Mouse (Mus musculus): ENCODE data around the gene Scg3. TPM values are rescaled to one million over a fixed set of nuclear protein-coding genes. Genes with fewer than 3 reads are reported as not detected.
"Not testable (repeated sequence)": the region's sequence is repeated elsewhere in the genome, so short reads cannot be mapped to it uniquely, and the experiment has no call there.

The Scg3 gene
- polyA plus RNA-seq, 1 experiment from 2014 or later, result 3.2 TPM

GRCm38 (mm10) chr9:75660917-75661316 lies 22.9 kb downstream of the Scg3 start:
- H3K27ac ChIP-seq, result no peak overlapping the region
- no peaks in the 10 kb centered on the region for H3K9me3 ChIP-seq (replicated peaks)
- no peak overlapping the region for H3K9ac ChIP-seq
- H3K27me3 ChIP-seq, result no peaks in the 10 kb centered on the region
- H3K36me3 ChIP-seq, result no peaks in the 10 kb centered on the region
- no peaks in the 10 kb centered on the region for H3K4me1 ChIP-seq
- no peak overlapping the region for H3K4me2 ChIP-seq
- 91% methylated on average over 8 of the region's 8 CpGs for WGBS
- H3K4me3 ChIP-seq (replicated peaks), result no peak overlapping the region
- ATAC-seq (replicated peaks; ENCODE audit: low FRiP score), result no peak

- not testable (repeated sequence) for H3K9ac ChIP-seq; H3K36me3 ChIP-seq; ATAC-seq (replicated peaks; ENCODE audit: low FRiP score); H3K9me3 ChIP-seq (replicated peaks); H3K4me1 ChIP-seq; H3K4me2 ChIP-seq; H3K27ac ChIP-seq; H3K27me3 ChIP-seq; H3K4me3 ChIP-seq (replicated peaks)
- WGBS, result 84% methylated on average over 3 of the region's 3 CpGs
Measured at GRCm38 (mm10) chr9:75656456-75656855, 27.4 kb downstream of the Scg3 start.

- H3K9me3 ChIP-seq (replicated peaks), result no peaks in the 10 kb centered on the region
- 0 out of 2 replicates have a peak overlapping the region, but pooled peaks have one; percentile 54 for H3K27ac ChIP-seq
- no peaks in the 10 kb centered on the region for H3K36me3 ChIP-seq
- peak; percentile 22; the same call in 1 of the 2 replicates for ATAC-seq (replicated peaks; ENCODE audit: low FRiP score)
- H3K4me1 ChIP-seq, result peaks cover 6% of the 10 kb centered on the region; the same call in 1 of the 2 replicates
- no peak overlapping the region for H3K4me2 ChIP-seq
- H3K27me3 ChIP-seq, result no peaks in the 10 kb centered on the region
- H3K9ac ChIP-seq, result no peak overlapping the region
- H3K4me3 ChIP-seq (replicated peaks), result no peak overlapping the region
- 38% methylated on average over 12 of the region's 12 CpGs for WGBS
Measured at GRCm38 (mm10) chr9:75653981-75654911, 29.6 kb downstream of the Scg3 start.

GRCm38 (mm10) chr9:75645405-75645804 lies 38.5 kb downstream of the Scg3 start:
- Histone ChIP-seq H3K9me3 (replicated peaks) (no peaks in the 10 kb centered on the region), H3K36me3 (0 out of 2 replicates have a peak, but pooled peaks cover 3% of the 10 kb centered on the region), H3K27ac (no peak overlapping the region), H3K4me3 (replicated peaks) (no peak overlapping the region), H3K4me2 (no peak overlapping the region), H3K4me1 (no peaks in the 10 kb centered on the region), H3K27me3 (no peaks in the 10 kb centered on the region), H3K9ac (no peak overlapping the region)
- WGBS, result 20% methylated on average over 3 of the region's 3 CpGs
- no peak; the same call in 1 of the 2 replicates for ATAC-seq (replicated peaks; ENCODE audit: low FRiP score)

- no peak overlapping the region for H3K4me3 ChIP-seq (replicated peaks)
- peaks cover 5% of the 10 kb centered on the region; the same call in 1 of the 2 replicates for H3K4me1 ChIP-seq
- no peak overlapping the region for H3K4me2 ChIP-seq
- no peaks in the 10 kb centered on the region for H3K9me3 ChIP-seq (replicated peaks)
- no peaks in the 10 kb centered on the region for H3K27me3 ChIP-seq
- H3K36me3 ChIP-seq, result 0 out of 2 replicates have a peak, but pooled peaks cover 7% of the 10 kb centered on the region
- no peak overlapping the region for H3K9ac ChIP-seq
- 85% methylated on average over 4 of the region's 4 CpGs for WGBS
- ATAC-seq (replicated peaks; ENCODE audit: low FRiP score), result no peak
- H3K27ac ChIP-seq, result no peak overlapping the region
Measured at GRCm38 (mm10) chr9:75634226-75634625, 49.6 kb downstream of the Scg3 start.

- no peak for ATAC-seq (replicated peaks; ENCODE audit: low FRiP score)
- Histone ChIP-seq H3K27ac (no peak overlapping the region), H3K27me3 (no peaks in the 10 kb centered on the region), H3K4me2 (no peak overlapping the region), H3K9ac (no peak overlapping the region), H3K36me3 (0 out of 2 replicates have a peak, but pooled peaks cover 7% of the 10 kb centered on the region), H3K9me3 (replicated peaks) (no peaks in the 10 kb centered on the region), H3K4me1 (peaks cover 5% of the 10 kb centered on the region; the same call in 1 of the 2 replicates), H3K4me3 (replicated peaks) (no peak overlapping the region)
- 76% methylated on average over 8 of the region's 8 CpGs for WGBS
Measured at GRCm38 (mm10) chr9:75633603-75634002, 50.3 kb downstream of the Scg3 start.

- Histone ChIP-seq H3K36me3 (0 out of 2 replicates have a peak, but pooled peaks cover 7% of the 10 kb centered on the region), H3K4me2 (no peak overlapping the region), H3K9me3 (replicated peaks) (no peaks in the 10 kb centered on the region), H3K4me3 (replicated peaks) (no peak overlapping the region), H3K27ac (no peak overlapping the region), H3K4me1 (peaks cover 5% of the 10 kb centered on the region; the same call in 1 of the 2 replicates), H3K27me3 (no peaks in the 10 kb centered on the region), H3K9ac (no peak overlapping the region)
- ATAC-seq (replicated peaks; ENCODE audit: low FRiP score), result 0 out of 2 replicates have a peak, but pooled peaks have one; percentile 54
- 65% methylated on average over 1 of the region's 1 CpGs for WGBS
Measured at GRCm38 (mm10) chr9:75632902-75633301, 51.0 kb downstream of the Scg3 start.

- no peaks in the 10 kb centered on the region for H3K9me3 ChIP-seq (replicated peaks)
- WGBS, result 51% methylated on average over 10 of the region's 10 CpGs
- no peaks in the 10 kb centered on the region for H3K27me3 ChIP-seq
- H3K27ac ChIP-seq, result no peak overlapping the region
- H3K36me3 ChIP-seq, result 0 out of 2 replicates have a peak, but pooled peaks cover 6% of the 10 kb centered on the region
- H3K4me1 ChIP-seq, result peaks cover 5% of the 10 kb centered on the region; the same call in 1 of the 2 replicates
- no peak overlapping the region for H3K4me3 ChIP-seq (replicated peaks)
- ATAC-seq (replicated peaks; ENCODE audit: low FRiP score), result no peak
- H3K4me2 ChIP-seq, result no peak overlapping the region
- no peak overlapping the region for H3K9ac ChIP-seq
Measured at GRCm38 (mm10) chr9:75632111-75632510, 51.7 kb downstream of the Scg3 start.

GRCm38 (mm10) chr9:75630823-75631454 lies 52.9 kb downstream of the Scg3 start:
- H3K27me3 ChIP-seq, result no peaks in the 10 kb centered on the region
- H3K27ac ChIP-seq, result no peak overlapping the region
- H3K4me1 ChIP-seq, result peaks cover 9% of the 10 kb centered on the region; the same call in 1 of the 2 replicates
- H3K36me3 ChIP-seq, result 0 out of 2 replicates have a peak, but pooled peaks cover 1% of the 10 kb centered on the region
- no peaks in the 10 kb centered on the region for H3K9me3 ChIP-seq (replicated peaks)
- WGBS, result 80% methylated on average over 8 of the region's 8 CpGs
- no peak for ATAC-seq (replicated peaks; ENCODE audit: low FRiP score)
- H3K4me3 ChIP-seq (replicated peaks), result no peak overlapping the region
- H3K4me2 ChIP-seq, result no peak overlapping the region
- H3K9ac ChIP-seq, result no peak overlapping the region

- peak; percentile 3; the same call in 1 of the 2 replicates for ATAC-seq (replicated peaks; ENCODE audit: low FRiP score)
- under 1% methylated on average over 14 of the region's 14 CpGs for WGBS
Measured at GRCm38 (mm10) chr9:75626308-75626604, 57.6 kb downstream of the Scg3 start.

GRCm38 (mm10) chr9:75625556-75626307 lies 58.1 kb downstream of the Scg3 start, which contains the start of gene Lysmd2:
Lysmd2 (plus strand) TSS chr9:75625741.
- H3K4me1 ChIP-seq, result peaks cover 9% of the 10 kb centered on the region; the same call in 1 of the 2 replicates
- peak within 1 kb of the TSS; percentile 80 for H3K9ac ChIP-seq
- H3K27ac ChIP-seq, result peak within 1 kb of the TSS; percentile 83
- peak; percentile 93 for ATAC-seq (replicated peaks; ENCODE audit: low FRiP score)
- H3K4me2 ChIP-seq, result peak within 1 kb of the TSS; percentile 81
- 0 out of 2 replicates have a peak, but pooled peaks cover 5% of the 10 kb centered on the region for H3K27me3 ChIP-seq
- H3K9me3 ChIP-seq (replicated peaks), result no peaks in the 10 kb centered on the region
- H3K4me3 ChIP-seq (replicated peaks), result peak within 1 kb of the TSS; percentile 68
- under 1% methylated on average over 83 of the region's 94 CpGs for WGBS
- H3K36me3 ChIP-seq, result no peaks in the 10 kb centered on the region

More at GRCm38 (mm10) chr9:75626308-75626604, 57.6 kb downstream of the Scg3 start:
- peak overlapping the region; percentile 83 for H3K27ac ChIP-seq
- H3K4me2 ChIP-seq, result peak overlapping the region; percentile 81
- peak overlapping the region; percentile 80 for H3K9ac ChIP-seq
- no peaks in the 10 kb centered on the region for H3K9me3 ChIP-seq (replicated peaks)
- H3K4me3 ChIP-seq (replicated peaks), result peak overlapping the region; percentile 68
- 0 out of 2 replicates have a peak, but pooled peaks cover 5% of the 10 kb centered on the region for H3K27me3 ChIP-seq
- peaks cover 9% of the 10 kb centered on the region; the same call in 1 of the 2 replicates for H3K4me1 ChIP-seq
- H3K36me3 ChIP-seq, result no peaks in the 10 kb centered on the region
